Mouse (Mus musculus): ENCODE results near the gene Tmem9. TPM values are rescaled to one million over a fixed set of nuclear protein-coding genes. Genes with fewer than 3 reads are reported as not detected.

The Tmem9 gene
- polyA plus RNA-seq, 1 experiment from 2014 or later = 178 TPM

GRCm38 (mm10) chr1:136061041-136061789, 53.3 kb downstream of the Tmem9 start:
- Histone ChIP-seq H3K27me3 (no peaks in the 10 kb centered on the region), H3K36me3 (no peaks in the 10 kb centered on the region), H3K4me1 (no peaks in the 10 kb centered on the region), H3K9me3 (no peaks in the 10 kb centered on the region), H3K4me3 (no peak overlapping the region), H3K4me2 (no peak overlapping the region), H3K27ac (no peak overlapping the region), H3K9ac (no peak overlapping the region)
- 57% methylated on average over 9 of the region's 9 CpGs for WGBS
- no peak for ATAC-seq (ENCODE audit: insufficient number of reproducible peaks, low FRiP score, low TSS enrichment, low read depth)

DNA sequence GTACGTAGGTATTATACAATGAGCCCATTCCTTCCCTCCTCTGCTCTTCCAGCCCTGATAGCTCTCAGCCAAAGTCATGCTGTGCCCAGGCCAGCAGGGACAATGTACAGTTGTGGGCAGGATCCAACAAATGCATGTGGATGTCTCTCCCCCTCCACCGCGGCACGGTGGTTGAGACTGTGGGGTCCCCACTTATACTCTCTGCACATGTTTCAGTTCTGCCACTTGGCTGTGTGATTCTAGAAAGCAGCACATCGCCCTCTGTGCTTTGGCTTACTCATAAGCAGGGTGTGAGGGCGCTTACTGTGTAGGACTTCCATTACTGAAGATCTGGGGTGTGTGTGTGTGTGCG, 53.8 kb downstream of the Tmem9 start:
- no peak overlapping the region for H3K4me3 ChIP-seq
- H3K27me3 ChIP-seq = no peaks in the 10 kb centered on the region
- H3K9me3 ChIP-seq = no peaks in the 10 kb centered on the region
- no peak overlapping the region for H3K27ac ChIP-seq
- H3K4me2 ChIP-seq = no peak overlapping the region
- no peak overlapping the region for H3K9ac ChIP-seq
- no peaks in the 10 kb centered on the region for H3K4me1 ChIP-seq
- 88% methylated on average over 7 of the region's 7 CpGs for WGBS
- no peak for ATAC-seq (ENCODE audit: insufficient number of reproducible peaks, low FRiP score, low TSS enrichment, low read depth)
- H3K36me3 ChIP-seq = no peaks in the 10 kb centered on the region

DNA sequence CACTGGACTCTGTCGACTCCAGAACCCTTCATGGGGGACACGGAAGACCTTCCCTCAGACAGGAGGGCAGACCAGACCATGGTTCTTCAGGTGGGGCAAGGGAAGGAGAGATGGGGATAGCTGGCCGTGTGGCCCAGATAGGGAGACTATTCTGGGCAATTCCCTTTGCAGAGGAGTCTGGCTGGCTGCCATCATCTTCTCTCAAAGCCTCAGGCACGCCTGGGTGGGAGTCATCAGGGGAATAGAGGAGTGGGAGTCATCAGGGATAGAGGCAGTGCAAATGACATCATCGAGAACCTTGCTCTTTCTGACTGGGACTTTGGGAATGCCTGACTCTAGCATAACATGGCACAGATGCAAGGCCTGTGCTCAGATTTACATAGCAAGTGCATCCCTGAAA, 56.0 kb downstream of the Tmem9 start:
- WGBS = 65% methylated on average over 5 of the region's 5 CpGs

GRCm38 (mm10) chr1:136066621-136067020, 58.7 kb downstream of the Tmem9 start:
- no peak overlapping the region for H3K4me3 ChIP-seq
- no peaks in the 10 kb centered on the region for H3K9me3 ChIP-seq
- ATAC-seq (ENCODE audit: insufficient number of reproducible peaks, low FRiP score, low TSS enrichment, low read depth) = no peak
- no peak overlapping the region for H3K27ac ChIP-seq
- H3K9ac ChIP-seq = no peak overlapping the region
- H3K4me2 ChIP-seq = no peak overlapping the region
- H3K27me3 ChIP-seq = no peaks in the 10 kb centered on the region
- 62% methylated on average over 1 of the region's 1 CpGs for WGBS
- no peaks in the 10 kb centered on the region for H3K36me3 ChIP-seq
- H3K4me1 ChIP-seq = no peaks in the 10 kb centered on the region

More for the DNA sequence above, 56.0 kb downstream of the Tmem9 start:
- ATAC-seq (ENCODE audit: insufficient number of reproducible peaks, low FRiP score, low TSS enrichment, low read depth) = no peak
- no peak overlapping the region for H3K9ac ChIP-seq
- no peaks in the 10 kb centered on the region for H3K36me3 ChIP-seq
- no peak overlapping the region for H3K27ac ChIP-seq
- H3K4me1 ChIP-seq = no peaks in the 10 kb centered on the region
- H3K27me3 ChIP-seq = no peaks in the 10 kb centered on the region
- no peak overlapping the region for H3K4me3 ChIP-seq
- H3K4me2 ChIP-seq = no peak overlapping the region
- no peaks in the 10 kb centered on the region for H3K9me3 ChIP-seq

DNA sequence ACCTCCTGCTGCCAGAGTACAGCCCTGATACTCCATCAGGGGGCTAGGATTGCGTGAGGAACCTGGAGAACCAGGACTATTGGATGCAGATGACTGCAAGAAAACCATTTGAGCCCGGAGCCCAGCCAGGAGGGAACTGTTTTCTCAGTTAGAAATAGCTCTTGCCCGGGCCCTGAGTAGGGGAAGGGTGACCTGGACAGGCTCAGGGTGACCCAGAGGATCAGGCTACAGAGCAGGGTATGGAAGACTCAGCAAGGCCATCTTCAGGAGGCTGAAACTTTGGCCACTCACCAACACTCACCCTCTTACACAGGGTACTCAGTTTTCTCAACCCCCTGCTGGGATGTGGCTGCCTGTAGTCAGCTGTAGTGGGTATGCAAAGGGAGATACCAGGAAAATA, 59.6 kb downstream of the Tmem9 start:
- Histone ChIP-seq H3K27ac (no peak overlapping the region), H3K4me2 (no peak overlapping the region), H3K9ac (no peak overlapping the region), H3K9me3 (no peaks in the 10 kb centered on the region), H3K4me1 (no peaks in the 10 kb centered on the region), H3K4me3 (no peak overlapping the region), H3K27me3 (no peaks in the 10 kb centered on the region), H3K36me3 (no peaks in the 10 kb centered on the region)
- 66% methylated on average over 3 of the region's 3 CpGs for WGBS
- no peak for ATAC-seq (ENCODE audit: insufficient number of reproducible peaks, low FRiP score, low TSS enrichment, low read depth)

- Histone ChIP-seq H3K27ac (no peak overlapping the region), H3K4me1 (no peaks in the 10 kb centered on the region), H3K4me2 (no peak overlapping the region), H3K36me3 (no peaks in the 10 kb centered on the region), H3K9ac (no peak overlapping the region), H3K4me3 (no peak overlapping the region), H3K27me3 (no peaks in the 10 kb centered on the region), H3K9me3 (no peaks in the 10 kb centered on the region)
- no peak for ATAC-seq (ENCODE audit: insufficient number of reproducible peaks, low FRiP score, low TSS enrichment, low read depth)
- 10% methylated on average over 3 of the region's 3 CpGs for WGBS
Measured at GRCm38 (mm10) chr1:136076086-136076485, 68.1 kb downstream of the Tmem9 start.

GRCm38 (mm10) chr1:136077656-136078055, 69.7 kb downstream of the Tmem9 start:
- Histone ChIP-seq H3K4me3 (no peak overlapping the region), H3K9me3 (no peaks in the 10 kb centered on the region), H3K36me3 (no peaks in the 10 kb centered on the region), H3K27ac (no peak overlapping the region), H3K9ac (no peak overlapping the region), H3K4me1 (no peaks in the 10 kb centered on the region), H3K27me3 (no peaks in the 10 kb centered on the region), H3K4me2 (no peak overlapping the region)
- ATAC-seq (ENCODE audit: insufficient number of reproducible peaks, low FRiP score, low TSS enrichment, low read depth) = no peak
- 54% methylated on average over 4 of the region's 4 CpGs for WGBS

DNA sequence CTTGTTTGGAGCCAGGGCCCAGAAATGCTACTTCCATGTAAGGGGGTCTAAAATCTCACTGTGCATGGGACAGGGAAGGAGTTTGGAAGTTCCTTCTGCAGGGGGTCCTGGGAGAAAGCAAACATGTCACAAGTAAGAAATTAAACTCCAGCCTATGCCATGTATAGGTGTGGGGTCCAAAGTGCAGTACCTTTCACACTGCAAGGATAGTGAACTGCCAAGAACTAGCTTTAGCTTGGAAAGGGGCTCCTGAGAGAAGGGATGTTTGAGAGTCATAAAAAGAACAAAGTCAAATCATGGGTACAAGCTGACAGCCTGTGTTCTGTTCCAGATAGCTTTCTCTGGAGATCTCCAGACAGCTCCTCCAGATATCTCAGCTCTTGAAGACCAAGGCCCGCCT, 73.2 kb downstream of the Tmem9 start:
- Histone ChIP-seq H3K4me3 (no peak overlapping the region), H3K27ac (peak overlapping the region; percentile 11; the same call in 1 of the 2 replicates), H3K27me3 (no peaks in the 10 kb centered on the region), H3K4me1 (no peaks in the 10 kb centered on the region), H3K4me2 (no peak overlapping the region), H3K36me3 (no peaks in the 10 kb centered on the region), H3K9me3 (no peaks in the 10 kb centered on the region), H3K9ac (no peak overlapping the region)
- 95% methylated on average over 1 of the region's 1 CpGs for WGBS
- ATAC-seq (ENCODE audit: insufficient number of reproducible peaks, low FRiP score, low TSS enrichment, low read depth) = no peak

Other genes with a start within 250 kb of the Tmem9 start
- 96.2 and 105 TPM in 2 replicates for gene Phlda3, start 242.0 kb upstream of the Tmem9 start, polyA plus RNA-seq (2015; fragmentation: Nextera tagmentation; extraction: Ambion mirVana)
- gene Tnni1, start 228.7 kb upstream of the Tmem9 start, polyA plus RNA-seq (2015; fragmentation: Nextera tagmentation; extraction: Ambion mirVana) = 231 and 577 TPM in 2 replicates
- 63.8 and 67.8 TPM in 2 replicates for gene Lad1, start 189.6 kb upstream of the Tmem9 start, polyA plus RNA-seq (2015; fragmentation: Nextera tagmentation; extraction: Ambion mirVana)
- 87.0 and 226 TPM in 2 replicates for gene Tnnt2, start 171.8 kb upstream of the Tmem9 start, polyA plus RNA-seq (2015; fragmentation: Nextera tagmentation; extraction: Ambion mirVana)
- 72.6 and 89.7 TPM in 2 replicates for gene Pkp1, start 88.9 kb upstream of the Tmem9 start, polyA plus RNA-seq (2015; fragmentation: Nextera tagmentation; extraction: Ambion mirVana)
- 0.09 and 0.14 TPM in 2 replicates for gene Igfn1, start 1.8 kb upstream of the Tmem9 start, polyA plus RNA-seq (2015; fragmentation: Nextera tagmentation; extraction: Ambion mirVana)
- not detected in 2 replicates for gene Ascl5, start 42.7 kb downstream of the Tmem9 start, polyA plus RNA-seq (2015; fragmentation: Nextera tagmentation; extraction: Ambion mirVana)
- gene Cacna1s, start 44.6 kb downstream of the Tmem9 start, polyA plus RNA-seq (2015; fragmentation: Nextera tagmentation; extraction: Ambion mirVana) = 5.2 and 11.0 TPM in 2 replicates
- gene Kif21b, start 123.2 kb downstream of the Tmem9 start, polyA plus RNA-seq (2015; fragmentation: Nextera tagmentation; extraction: Ambion mirVana) = 2.1 and 2.6 TPM in 2 replicates
- 0.40 TPM in 1 of 2 replicates, not detected in the other for gene Mroh3, start 204.7 kb downstream of the Tmem9 start, polyA plus RNA-seq (2015; fragmentation: Nextera tagmentation; extraction: Ambion mirVana)
- gene Inava, start 226.1 kb downstream of the Tmem9 start, polyA plus RNA-seq (2015; fragmentation: Nextera tagmentation; extraction: Ambion mirVana) = 14.3 and 15.8 TPM in 2 replicates

Measured in limb, embryonic 15.5 days (tissue).